Mouse (Mus musculus) cerebellum, adult (tissue): ENCODE measurements around the gene Sergef.

Experiments used
- ATAC-seq: cut with Nextera tagmentation; 2 replicates; pipeline ENCODE4 v1.9.2; 2017; ENCODE audit warnings: mild to moderate bottlenecking, moderate library complexity, mixed read lengths; ENCODE audit not compliant: insufficient number of reproducible peaks, low FRiP score, low TSS enrichment

The Sergef gene

DNA sequence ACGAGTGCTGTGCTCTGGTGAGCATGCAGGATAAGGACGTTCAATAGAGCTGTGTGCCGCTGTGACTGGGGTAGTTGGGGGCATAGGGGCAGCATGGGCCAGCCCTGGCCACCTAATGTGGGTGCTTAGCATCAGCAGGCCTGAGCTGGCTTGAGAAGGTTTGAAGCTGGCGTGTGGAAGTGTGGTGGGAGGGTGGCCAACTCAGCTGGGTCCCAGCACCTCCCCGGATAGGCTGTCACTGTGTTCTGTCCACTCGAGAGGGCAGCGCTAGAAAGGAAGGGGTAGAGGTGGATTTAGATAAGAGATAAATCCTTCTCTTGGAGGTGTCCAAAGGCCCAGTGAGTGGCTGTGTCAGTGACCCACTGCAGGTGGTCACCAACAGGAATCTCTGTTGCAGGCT, 222.1 kb downstream of the Sergef start:
- ATAC-seq = no peak

DNA sequence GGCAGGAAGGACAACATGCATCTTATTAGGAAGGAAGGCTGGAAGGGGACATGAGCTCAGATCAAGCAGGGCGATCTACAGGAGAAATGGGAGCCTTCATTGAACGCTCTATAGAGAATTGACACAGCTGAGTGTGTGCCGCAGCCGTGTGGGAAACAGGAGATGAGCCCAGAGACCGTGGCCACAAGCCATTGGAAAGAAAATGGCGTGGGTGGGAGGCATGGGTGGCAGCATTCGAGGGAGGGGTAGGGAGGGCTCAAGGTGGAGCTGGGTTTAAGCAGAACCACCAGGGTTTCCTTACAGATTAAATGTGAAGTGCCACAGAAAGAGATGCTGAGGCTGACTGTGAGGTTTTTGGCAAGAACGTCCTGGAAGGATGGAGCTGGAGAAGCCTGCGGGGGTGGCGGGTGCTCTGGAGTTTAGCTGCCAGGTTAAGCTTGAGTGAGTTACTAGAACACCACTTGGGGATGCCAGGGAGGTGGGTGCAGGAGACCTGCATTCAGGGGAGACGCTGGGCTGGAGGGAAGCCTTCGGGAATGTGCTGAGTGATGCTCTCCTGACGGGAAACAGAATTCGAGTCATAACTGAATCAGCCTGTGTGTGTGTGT, 223.7 kb downstream of the Sergef start:
- ATAC-seq = no peak

DNA sequence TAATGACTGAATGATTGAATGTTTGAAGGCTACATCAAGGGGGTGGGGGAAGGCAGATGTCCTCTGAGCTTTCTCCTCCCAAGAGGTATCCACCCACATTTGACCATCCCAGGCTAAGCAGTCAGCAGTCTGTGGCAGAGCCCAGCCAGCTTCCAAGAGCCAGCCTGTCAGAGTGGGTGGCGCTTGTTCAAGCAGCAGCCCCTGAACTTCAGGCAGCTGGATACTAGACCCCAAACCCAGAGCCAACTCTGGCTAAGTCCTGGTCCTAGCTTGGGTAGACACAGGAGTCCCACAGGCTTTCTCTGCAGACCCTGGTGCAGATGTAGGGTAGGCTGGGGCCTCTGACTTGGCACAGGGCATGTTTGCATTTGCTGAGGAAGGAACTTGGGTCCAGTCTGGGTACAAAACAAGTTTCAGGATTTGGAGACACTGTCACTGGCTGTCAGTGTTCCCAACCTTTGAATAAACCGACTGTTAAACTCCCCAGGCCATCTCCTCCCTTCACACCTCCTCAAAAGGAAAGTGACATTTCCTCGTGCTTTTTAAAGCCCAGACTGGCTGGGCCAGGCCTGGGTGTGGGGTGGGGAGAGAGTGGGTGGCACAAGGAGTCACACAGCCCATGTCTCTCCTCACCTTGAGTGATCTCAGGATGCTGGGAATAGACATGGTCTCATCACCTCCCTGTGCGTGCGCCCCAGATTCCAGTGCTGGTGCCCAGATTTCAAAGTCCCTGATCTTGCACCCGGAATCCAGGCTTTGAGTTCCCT, 225.5 kb downstream of the Sergef start:
- ATAC-seq = no peak

DNA sequence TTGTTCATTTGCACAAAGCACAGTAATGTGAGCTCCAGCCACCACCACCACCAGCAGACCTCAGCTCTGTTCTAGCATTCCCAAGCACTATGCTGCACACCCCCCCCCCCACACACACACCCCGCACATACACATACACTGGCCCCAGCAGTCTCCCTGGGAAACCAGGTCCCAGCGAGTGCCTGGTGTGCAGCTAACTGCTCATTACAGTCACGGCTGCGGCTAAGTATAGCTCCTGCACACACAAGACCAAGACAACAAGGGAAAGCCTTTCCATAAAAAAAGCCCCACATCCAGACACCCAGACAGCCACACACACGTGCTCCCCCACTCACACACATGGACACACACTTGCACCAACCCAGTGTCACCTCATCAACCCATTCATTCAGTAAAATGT, 226.8 kb downstream of the Sergef start:
- ATAC-seq = no peak

DNA sequence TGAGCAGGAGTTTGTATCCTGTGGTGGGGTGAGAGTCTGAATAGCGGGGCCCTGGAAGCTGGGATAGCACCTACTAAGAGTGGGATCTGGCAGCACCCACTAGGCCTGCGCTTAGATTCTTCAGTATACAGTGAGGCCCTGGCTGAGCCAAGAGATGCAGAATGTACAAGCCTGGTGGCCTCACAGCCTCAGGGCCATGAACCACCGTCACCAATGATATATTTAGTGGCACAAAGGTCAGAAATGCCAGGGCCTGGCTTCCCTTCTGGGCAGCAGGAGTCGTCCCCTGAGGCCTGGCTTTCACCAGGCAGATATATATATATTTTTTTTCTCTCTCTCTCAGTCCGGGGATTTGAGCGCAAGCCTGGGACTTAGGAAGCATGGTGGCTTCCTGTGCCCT, 228.9 kb downstream of the Sergef start:
- no peak for ATAC-seq

DNA sequence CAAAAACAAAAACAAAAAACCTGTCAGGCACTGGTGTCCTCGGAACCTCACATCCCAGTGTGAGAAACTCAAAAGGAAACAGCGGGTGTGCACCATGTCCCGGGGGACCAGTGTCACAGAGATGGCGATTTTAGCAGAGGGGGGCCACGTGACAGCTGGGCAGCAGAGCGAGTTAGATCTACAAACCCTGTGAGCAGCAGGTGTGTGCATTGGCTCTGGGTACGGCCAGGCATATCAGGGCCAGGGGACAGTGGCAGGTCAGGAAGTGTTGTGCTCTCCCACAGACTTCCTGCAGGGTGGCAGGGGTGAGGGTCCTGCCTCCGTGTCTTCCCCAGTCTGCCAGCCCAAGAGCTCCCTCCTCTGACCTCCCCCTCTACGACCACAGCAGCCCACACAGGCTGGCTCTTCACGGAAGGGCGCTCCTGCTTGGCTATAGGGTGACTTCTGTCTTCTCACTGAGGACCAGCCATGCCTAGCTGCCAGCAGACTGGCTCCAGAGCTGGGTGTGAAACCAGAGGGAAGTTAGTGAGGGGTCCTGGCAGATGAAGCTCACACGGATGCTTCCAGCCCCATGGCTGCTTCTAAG, 230.3 kb downstream of the Sergef start:
- no peak for ATAC-seq

DNA sequence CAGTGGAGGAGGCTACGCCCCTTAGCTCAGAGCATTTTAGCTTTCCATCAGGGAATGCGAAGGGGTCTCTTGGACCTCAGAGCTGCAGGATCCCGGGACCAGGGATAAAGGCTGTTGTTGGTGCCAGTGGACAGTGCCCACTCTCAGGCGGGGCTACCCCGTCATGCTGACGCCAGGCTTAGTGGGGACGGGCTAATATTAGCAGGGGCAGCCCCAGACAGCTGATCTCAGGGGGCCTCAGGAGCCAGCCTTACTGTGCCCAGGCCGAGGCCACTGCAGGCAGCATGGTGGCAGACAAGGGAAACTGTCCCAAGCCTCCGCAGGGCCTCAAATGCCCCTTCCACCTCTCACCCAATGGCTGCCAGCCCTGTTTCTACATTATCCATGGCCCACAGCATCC, 231.0 kb downstream of the Sergef start:
- no peak for ATAC-seq

DNA sequence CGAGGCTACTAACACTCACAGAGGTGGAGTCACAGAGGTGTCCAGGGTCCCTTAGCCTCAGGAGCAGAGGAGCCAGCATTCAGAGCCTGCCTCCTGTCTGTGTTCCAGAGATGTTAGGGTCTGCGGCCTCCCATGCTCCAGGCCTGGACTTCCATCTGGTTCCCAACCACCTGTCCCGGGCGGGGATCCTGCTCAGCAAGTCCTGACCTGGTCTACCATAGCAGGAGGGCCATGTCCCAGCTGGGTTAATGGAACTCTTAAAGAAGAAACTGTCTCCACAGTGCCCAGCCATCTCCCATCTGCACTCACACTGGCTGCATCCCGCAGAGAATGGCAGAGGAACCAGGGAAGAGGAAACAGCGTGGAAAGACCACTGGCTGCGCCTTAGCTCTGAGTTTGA, 234.9 kb downstream of the Sergef start:
- no peak for ATAC-seq

DNA sequence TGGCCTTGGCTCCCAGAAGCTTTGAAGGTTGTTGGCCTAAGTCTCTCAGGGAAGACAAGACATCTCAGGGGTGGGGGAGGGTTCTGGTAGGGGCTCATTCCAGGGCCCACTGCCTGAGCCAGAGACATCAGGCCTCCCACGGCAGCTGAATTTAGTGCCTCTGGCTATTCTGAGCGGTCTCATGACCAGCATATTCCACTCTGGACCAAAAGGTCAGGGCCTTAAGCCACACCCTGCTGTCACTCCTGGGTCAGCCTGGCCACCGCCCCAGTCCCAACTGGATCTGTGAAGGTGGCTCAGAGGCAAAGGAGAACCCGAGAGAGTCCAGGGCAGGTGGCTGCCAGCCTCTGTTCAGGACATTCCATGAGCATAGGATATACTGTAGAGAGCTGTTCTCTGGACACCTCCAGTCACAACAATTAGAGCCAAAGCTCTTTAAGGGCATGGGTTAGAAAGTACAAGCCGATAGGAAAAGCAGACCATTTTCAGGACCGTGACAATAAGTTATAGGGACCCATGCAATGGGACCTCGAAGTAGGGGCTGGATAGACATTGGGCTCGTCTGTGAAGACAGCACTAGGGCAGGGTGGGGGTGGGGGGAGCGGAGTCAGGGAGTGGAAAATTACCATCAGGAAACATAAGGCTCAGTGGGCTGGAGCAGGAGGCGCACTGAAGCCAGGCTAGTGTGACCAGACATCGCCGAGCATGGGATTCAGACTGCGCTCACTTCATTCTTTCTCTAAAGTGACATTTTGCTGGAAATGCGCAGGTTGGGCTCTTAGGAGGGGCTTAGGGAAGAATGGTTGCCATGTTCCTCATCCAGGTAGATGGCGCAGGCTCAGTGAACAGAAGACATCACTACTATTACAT, 235.8 kb downstream of the Sergef start:
- peak; percentile 12; the same call in 1 of the 2 replicates for ATAC-seq

DNA sequence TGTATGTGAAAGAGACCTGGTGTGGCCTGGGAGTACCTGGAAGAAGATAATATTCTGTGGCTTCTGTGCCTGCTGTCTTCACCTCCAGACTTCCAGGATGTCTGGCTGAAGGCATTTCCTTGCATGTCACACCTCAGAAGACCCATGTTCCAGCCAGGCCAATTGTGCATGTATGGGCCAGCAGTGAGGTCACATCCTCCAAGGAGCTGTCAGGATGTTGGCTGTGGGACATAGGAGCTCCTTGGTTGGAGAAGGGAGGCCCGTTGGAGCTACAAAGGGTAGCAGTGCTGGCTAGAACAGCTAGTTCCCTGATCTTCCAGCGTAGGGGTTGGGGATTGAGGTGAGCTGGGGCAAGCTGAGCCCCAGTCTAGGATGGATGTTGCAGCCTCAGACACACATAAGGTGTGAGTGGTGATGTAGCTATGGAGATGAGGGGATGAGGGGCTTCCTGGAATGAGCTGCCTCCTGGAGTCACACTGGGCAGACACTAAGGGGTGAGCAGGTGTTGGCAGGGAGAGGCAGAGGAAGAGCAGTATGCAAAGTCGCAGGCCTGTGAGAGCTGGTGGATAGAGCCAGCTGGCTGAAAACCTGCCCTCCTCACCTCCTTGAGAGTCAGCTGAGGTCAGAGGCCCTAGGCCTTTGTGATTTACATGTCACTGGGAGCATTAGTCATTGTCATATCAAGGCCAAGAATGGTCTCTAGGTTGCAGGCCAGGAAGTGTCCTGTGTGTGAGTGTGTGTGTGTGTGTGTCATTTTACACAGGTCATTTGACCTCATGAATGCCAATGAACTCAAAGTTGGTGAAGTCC, 238.0 kb downstream of the Sergef start:
- no peak for ATAC-seq

DNA sequence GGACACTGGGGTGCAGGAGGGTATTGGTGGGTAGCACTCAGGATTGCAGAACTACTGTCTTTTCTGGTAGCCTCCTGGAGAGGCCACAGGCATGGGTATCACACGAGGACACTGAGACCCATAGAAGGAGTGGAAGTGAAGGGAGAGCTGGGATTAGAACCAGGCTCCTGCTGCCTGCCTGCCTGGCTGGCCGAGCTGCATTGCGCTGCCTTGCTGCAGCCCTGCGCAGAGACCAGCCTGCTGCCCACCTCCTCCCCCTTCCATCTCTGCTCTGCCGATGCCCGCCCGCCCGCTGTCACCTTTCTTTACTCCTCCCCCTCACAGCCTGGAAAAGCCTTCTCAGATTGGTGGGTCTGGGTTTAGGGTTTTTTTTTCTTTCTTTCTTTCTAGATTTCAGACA, 239.3 kb downstream of the Sergef start:
- no peak for ATAC-seq

DNA sequence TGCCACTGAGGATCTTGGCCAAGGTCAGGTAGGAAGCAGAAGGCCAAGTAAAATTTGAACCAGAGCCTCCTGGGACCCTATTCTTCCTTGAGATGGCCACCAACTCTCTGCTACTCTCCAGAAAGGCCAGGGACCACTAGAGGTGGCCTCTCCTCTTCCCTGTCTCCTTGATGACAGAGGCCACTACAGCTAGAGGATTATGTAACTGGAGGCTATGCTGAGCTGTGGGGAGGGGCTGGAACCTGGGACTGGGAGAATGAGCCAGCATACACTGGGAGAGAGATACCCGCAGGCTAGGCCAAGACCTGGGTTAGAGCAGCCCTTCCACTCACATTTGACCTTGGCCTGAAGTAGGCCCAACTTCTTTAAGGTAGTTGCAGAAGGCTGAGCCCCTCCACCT, 239.9 kb downstream of the Sergef start:
- ATAC-seq = no peak

DNA sequence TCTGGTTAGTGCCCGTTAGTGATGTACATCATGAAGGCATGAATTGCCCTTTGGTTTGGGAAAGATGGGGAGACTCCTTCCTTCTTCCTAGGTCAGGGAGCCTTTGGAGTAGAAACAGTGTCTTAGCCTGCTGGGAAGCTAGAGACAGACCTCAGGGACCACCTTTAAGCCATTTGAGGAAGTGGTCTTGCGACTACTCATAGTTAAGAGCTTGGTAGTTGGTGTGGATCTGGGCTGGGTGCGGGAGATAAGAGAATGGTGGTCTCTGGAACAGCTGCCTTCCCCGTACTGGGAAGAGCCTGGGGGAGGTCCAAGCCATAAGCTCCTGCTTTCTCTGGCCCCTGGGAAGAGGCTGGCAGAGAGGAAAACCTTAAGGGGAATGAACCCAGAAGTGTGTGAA, 241.0 kb downstream of the Sergef start:
- no peak for ATAC-seq

DNA sequence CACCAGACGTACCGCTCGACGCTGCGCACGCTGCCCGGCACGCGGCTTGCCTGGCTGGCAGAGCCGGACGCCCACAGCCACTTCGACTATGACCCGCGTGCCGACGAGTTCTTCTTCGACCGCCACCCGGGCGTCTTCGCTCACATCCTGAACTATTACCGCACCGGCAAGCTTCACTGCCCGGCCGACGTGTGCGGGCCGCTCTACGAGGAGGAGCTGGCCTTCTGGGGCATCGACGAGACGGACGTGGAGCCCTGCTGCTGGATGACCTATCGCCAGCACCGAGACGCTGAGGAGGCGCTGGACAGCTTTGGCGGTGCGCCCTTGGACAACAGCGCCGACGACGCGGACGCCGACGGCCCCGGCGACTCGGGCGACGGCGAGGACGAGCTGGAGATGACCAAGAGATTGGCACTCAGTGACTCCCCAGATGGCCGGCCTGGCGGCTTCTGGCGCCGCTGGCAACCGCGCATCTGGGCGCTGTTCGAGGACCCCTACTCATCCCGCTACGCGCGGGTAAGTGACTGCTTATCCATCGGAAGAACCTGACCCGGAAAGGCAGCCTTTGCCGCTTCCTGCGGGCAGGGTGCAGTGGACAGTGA, 241.8 kb downstream of the Sergef start:
- ATAC-seq = no peak

DNA sequence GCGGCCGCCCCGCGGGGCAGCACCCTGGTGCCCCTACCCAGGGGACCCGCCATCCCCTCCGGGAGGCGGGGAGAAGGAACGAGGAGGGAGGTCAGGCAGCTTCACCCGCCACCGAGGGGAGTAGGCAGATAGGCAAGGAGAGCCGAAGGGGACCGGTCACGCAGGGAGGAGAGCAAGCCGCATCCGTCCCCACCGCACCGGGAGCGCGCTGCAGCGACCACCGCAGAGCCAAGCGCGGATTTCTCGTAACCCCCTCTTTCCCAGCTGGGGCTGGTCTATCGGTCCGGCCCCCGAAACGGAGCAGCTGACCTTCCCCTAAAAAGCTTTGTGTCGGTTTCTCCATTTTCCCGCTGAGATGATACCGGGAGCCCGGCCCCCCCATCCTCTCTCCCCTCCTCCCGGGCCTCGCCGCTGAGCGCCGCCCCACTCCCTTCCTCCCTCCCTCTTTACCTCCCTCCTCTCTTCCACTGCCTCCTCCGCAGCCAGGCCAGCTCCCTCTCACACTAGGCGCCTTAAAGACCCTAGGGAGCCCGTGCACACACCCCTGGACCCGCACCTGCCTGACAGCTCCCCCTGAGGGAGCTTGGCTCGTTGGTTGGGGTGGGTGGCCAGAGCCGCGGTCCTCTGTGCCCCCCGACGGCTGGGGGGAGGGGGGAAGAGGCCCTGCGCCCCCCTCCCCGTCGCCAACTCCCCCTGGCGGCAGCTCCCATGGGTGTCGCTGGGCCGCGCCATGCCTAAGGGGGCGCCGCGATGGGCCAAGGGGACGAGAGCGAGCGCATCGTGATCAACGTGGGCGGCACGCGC, 242.5 kb downstream of the Sergef start:
- ATAC-seq = no peak

DNA sequence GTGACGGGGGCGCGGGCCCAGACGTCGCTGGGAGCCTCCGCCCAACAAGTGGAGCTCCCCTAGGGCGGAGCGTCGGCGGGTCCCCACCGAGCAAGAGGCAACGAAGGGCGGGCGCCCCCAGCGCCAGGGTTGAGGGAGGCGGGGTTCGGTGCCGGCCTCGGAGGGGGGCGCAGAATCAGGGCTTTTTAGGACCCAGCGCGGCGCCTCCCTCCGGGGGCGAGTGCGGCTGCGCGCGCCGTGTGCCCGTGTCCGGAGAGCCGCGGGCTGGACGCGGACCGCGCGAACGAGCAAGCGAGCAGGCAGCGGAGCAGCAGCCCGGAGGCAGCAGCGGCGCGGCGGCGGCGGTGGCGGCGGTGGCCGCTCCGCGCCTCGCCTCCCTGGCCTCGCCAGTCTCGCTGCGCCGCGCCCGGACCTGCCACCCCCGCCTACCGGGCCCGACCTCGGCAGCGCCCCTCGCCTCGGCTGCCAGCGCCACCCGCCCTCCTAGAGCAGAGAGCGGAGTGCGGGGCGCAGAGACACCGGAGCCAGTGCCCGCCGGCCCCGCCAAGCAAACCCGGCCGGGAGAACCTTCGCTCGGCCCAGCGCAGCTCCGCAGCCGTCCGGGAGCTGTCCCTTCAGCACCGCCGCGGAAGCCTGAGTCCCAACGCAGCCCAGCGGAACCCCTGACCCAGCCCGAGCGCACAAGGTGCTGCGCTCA, 243.2 kb downstream of the Sergef start, which contains the start of gene Kcnc1:
Gene Kcnc1 (plus strand): TSS at position 267 of the 697 bp plus-strand sequence.
- ATAC-seq = peak; percentile 54; the same call in 1 of the 2 replicates

DNA sequence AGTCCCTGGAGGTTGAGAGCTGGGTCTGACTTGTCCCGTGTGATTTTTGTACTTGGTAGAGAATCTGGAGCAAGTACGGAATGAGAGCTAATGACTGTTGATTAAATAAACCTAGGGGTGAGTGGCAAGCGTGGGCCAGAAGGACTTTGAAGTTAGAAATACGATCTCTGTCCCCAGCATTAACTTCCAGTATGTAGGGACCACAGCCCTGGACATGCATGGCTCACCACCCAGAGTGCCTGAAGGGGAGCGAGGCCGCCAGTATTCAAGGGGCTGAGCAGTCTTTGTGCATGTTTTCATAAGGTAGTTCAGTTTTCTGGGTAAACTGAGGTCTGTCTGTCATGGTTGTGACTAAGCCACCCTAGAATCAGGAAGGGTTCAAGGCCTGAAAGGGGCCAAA, 244.0 kb downstream of the Sergef start:
- no peak for ATAC-seq

DNA sequence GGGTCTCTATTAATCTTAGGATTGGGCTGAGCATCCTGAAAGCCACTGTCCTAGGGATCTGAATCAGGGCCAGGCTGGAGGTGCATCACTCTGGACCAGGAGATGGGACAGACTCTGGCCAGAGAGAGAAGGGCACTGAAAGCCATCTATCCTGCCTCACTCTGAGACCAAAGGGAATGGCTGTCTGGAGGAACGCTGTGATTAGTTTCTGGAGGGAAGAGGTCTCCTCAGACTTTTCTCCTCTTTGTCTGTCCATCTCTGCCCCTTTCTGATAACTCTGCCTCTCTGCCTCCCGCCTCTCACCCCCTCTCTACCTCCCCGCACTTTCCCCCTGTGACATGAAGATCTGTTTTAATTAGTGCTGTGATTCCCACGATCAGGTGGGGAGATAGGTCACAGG, 244.7 kb downstream of the Sergef start:
- no peak for ATAC-seq
